Mouse (Mus musculus) left cerebral cortex, postnatal 10 days (tissue): ENCODE measurements around the gene Sp8. TPM values are rescaled to one million over a fixed set of nuclear protein-coding genes. Genes with fewer than 3 reads are reported as not detected.

Experiments used
- DNase-seq, 2 experiments: peaks; one replicate each; pipeline ENCODE4 v3.0.0; 2021 to 2022; ENCODE audit warnings: low spot score in 2 of 2, mixed read lengths in 1 of 2; ENCODE audit errors: extremely low spot score in 1 of 2
- intact Hi-C: fragments of 180-260 bp; cut with DNase I; formaldehyde crosslinking; loops from one replicate; pipeline ENCODE4 v1.15.1; 2025
- total RNA-seq, 2 experiments: library from RNA; stranded (reverse); gene quantifications; 2 replicates each; pipeline ENCODE4 v1.2.3; 2021

The Sp8 gene
- total RNA-seq, 2 experiments from 2014 or later, result 2.5 to 4.0 TPM

DNA sequence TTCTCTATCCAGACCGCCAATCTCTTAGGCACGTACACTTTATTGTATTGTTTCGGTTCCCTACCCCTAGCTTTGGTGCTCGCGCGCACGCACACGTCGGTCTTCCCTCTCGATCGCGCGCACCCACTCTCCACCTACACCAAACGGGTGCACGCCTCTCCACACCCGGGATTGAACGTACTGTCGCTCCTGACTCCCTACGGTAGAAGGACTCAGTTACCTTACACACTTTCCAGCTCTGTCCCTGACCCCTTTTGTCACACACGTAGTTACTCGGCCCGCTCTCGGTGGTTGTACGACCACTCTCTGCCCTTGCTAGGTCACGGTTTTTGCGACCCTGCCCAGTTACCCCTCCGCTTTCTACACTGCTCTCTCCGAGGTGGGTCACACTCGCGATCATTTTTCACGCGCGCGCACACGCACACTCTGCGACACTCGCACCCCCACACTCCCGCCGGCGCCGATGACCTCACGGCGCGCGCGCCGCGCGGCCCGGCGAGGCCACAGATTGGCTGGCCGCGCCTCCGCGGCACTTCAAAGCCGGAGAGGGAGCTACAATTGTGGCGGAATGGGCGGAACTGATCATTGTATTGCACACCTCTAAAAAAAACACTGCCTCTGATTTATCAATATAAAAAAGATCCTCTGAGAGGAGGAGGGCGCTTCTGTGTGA lies 656 bp downstream of the Sp8 start:
- DNase-seq, result peak in 1 of 2 experiments; percentile 47
- intact Hi-C loops, result loop anchor here (10.0 kb wide), 1 partner anchor 182 kb away; no protein-coding TSS in a partner anchor

DNA sequence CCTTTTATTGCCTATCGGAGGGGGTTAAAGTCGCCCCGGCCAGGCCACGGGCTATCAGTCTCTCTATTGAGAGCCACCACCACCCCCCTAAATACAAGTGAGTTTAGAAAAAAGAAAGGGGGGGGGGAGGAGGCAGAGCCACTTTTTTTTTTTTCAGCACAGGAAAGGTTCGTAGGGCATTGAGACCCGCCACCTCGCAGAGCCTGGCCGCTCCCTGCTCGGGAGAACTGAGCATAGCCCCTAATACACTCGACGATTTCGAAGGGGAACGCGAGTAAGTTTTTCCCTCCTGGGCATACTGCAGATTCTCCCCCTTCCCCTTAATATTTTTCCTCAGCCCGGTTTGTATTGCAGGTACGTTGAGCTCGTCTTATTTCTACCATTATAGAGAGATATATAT lies 1.3 kb downstream of the Sp8 start:
- no peak for DNase-seq
- intact Hi-C loops, result loop anchor here (10.0 kb wide), 1 partner anchor 183 kb away; no protein-coding TSS in a partner anchor

DNA sequence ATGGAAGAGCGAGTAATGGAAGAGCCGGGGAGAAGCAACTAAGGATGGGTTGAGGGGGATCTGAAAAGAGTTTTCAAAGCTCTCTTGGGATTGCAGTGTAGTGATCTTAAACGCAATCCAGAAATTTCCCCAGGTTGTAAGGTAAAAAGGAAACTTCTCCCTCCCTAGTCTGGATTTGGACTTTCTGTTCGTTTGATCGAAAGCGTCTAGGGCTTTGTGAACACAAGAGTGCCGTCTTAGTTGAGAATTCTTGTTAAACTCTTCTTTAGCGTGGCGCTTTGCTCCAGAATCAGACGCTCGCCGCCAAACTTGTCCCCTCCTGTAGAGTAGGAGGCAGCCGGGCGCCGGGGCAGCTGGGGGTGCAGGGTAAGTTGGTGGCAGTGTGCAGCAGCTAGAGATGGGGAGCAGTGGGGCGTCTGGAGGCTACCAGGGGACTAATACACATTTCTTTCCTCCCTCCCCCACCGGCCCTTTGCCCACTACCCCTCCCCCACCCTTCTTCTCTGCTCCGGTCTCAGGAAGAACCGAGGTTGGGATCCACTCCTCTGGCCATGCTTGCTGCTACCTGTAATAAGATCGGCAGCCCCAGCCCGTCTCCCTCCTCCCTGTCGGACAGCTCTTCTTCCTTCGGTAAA lies 1.8 kb downstream of the Sp8 start:
- intact Hi-C loops, result loop anchor here (10.0 kb wide), 1 partner anchor 183 kb away; no protein-coding TSS in a partner anchor

DNA sequence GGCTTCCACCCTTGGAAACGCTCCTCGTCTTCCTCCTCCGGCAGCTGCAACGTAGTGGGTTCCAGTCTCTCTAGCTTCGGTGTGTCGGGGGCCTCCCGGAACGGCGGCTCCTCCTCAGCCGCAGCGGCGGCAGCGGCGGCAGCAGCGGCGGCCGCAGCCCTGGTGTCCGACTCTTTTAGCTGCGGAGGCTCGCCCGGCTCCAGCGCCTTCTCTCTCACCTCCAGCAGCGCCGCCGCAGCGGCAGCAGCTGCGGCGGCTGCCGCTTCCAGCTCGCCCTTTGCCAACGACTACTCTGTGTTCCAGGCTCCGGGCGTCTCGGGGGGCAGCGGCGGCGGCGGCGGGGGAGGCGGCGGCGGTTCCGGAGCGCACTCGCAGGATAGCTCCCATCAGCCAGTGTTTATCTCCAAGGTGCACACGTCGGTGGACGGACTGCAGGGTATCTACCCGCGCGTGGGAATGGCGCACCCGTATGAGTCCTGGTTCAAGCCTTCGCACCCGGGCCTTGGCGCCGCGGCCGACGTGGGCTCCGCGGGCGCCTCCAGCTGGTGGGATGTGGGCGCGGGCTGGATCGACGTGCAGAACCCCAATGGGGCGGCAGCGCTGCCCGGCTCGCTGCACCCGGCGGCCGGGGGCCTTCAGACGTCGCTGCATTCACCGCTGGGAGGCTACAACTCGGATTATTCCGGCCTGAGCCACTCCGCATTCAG lies 2.5 kb downstream of the Sp8 start:
- intact Hi-C loops, result loop anchor here (10.0 kb wide), 1 partner anchor 184 kb away; no protein-coding TSS in a partner anchor
- DNase-seq, result no peak

More for the DNA sequence above, 1.8 kb downstream of the Sp8 start:
- DNase-seq, result no peak

DNA sequence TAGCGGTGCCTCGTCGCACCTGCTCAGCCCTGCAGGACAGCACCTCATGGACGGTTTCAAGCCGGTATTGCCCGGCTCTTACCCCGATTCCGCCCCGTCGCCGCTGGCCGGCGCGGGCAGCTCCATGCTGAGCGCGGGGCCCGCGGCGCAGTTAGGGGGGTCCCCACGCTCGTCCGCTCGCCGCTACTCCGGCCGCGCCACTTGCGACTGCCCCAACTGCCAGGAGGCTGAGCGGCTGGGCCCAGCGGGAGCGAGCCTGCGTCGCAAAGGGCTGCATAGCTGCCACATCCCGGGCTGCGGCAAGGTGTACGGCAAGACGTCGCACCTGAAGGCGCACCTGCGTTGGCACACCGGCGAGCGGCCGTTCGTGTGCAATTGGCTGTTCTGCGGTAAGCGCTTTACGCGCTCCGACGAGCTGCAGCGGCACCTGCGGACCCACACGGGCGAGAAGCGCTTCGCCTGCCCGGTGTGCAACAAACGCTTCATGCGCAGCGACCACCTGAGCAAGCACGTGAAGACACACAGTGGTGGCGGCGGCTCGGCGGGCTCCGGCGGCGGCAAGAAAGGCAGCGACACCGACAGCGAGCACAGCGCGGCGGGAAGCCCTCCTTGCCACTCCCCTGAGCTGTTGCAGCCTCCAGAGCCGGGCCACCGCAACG lies 3.2 kb downstream of the Sp8 start:
- DNase-seq, result no peak
- intact Hi-C loops, result loop anchor here (10.0 kb wide), 1 partner anchor 185 kb away; no protein-coding TSS in a partner anchor

DNA sequence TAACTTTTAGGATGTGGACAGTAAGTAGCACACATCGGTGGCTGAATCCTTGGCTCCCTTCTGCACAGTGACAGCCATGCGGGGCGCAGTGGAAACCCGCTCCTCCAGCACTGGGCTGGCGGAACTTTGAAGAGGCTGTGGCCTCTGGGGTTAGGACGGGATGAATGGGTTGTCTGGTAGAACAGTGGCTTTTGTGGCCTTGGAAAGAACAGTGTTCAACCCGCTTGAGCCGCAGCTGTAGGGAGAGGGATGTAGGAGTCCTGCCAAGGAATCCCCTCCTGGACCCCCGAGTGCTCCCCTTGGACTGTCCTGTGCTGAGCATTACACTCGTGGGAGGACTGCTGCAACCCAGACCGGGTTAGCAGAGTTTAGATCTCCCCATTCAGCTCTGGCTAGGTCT lies 3.9 kb downstream of the Sp8 start:
- no peak for DNase-seq
- intact Hi-C loops, result loop anchor here (5.0 to 10.0 kb wide), 5 partner anchors 185 to 1035 kb away; partner anchors contain the start of gene Sp4

DNA sequence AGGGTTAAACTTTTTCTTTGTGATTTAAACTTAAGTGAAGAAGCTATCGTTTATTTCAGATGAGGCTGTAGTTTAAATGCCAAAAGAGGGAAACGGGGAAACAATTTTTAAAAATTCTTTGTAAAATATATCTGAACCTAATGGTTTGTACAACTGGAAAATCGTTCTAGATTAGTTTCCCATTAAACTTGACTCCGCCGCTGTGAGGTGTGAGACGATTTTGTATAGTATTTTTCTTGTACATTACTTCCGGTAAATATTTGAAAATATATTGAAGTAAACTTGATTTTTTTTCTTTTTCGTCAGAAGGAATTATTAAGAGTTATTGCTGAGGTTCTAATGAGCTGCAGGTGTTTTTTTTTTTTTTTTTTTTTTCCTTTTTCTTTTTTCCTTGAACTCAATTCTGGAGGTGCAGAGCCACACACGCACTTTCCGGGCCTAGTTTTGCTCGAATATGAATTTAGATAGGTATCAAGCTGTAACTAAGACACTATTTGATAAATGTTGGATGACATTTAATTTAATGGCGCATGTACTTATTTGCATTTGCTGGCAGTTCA lies 4.8 kb downstream of the Sp8 start:
- DNase-seq, result no peak
- intact Hi-C loops, result loop anchor here (5.0 to 10.0 kb wide), 4 partner anchors 394 to 1036 kb away; partner anchors contain the start of gene Sp4

DNA sequence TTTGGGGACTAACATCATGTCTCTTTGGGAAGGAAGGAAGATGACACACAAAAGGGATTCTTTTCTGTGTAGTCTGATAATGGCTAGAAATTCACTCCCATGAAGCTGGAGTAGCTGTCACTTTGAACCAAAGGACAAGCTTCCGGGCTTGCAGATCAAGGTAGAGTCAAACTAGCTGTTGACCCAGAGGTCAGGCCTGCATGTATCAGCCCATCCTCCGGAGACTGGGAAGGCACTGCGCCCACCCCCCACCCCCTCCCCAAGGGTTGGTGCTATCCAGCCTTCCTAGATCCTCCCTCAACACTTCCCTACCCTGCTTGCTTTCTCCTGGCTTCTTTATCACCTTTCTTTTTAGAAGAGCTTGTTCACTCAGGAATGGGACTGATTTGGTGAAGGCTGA lies 7.2 kb downstream of the Sp8 start:
- no peak for DNase-seq
- intact Hi-C loops, result loop anchor here (2.0 to 10.0 kb wide), 5 partner anchors 15 to 1039 kb away; partner anchors contain the start of gene Sp4

DNA sequence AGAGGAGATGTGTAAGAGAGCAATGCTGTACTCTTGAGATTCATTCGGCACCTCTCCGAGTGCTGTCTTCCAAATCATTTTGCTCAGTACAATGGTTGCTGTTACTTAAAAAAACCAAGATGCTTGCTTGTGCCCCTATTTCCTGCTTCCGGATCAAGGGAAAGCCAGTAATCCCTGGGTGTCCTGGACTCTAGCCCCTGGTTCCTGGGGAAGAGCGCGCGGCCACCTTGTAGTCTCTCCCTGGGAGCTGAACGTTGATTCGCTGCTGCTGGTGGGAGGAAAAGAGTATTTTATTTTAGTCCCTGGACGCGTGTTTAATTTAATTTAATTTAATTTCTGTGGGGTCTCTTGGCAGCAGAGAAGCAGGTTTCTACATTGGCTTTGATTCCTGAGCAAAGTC lies 8.3 kb downstream of the Sp8 start:
- DNase-seq, result no peak
- intact Hi-C loops, result loop anchor here (5.0 to 10.0 kb wide), 4 partner anchors 397 to 1040 kb away; partner anchors contain the start of gene Sp4

DNA sequence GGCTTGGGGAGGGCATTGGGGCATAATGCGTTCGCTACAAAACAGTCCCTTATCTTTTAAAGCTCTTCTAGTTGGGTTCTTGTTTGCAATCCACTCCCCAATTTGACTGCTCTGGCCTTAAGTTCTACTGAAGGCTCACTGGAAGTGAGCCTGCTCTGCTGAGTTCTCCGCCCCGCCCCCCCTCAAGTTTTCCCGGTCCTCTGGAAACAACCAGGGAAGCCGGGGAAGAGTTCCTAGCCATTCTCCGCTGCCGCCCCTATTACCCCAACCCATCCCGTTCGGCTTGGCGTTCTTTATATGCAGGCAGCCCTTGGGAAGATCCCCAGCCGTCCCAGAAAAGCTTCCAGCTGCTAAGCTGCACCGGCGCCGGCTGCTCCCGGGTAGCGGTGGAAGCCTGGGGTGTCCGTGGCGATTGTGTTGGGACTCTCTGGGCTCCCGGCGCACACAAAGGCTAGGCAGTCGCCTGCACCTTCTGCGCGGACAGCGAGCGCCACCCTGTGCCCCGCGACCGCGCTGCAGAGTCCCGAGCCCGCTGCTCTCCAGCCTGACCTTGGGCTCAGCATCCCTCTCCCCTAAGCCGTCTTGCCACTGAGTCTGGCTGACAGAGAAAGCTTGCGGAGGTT lies 8.8 kb downstream of the Sp8 start:
- intact Hi-C loops, result loop anchor here (5.0 to 10.0 kb wide), 4 partner anchors 398 to 1040 kb away; partner anchors contain the start of gene Sp4
- peak; percentile 29 to 68 for DNase-seq

DNA sequence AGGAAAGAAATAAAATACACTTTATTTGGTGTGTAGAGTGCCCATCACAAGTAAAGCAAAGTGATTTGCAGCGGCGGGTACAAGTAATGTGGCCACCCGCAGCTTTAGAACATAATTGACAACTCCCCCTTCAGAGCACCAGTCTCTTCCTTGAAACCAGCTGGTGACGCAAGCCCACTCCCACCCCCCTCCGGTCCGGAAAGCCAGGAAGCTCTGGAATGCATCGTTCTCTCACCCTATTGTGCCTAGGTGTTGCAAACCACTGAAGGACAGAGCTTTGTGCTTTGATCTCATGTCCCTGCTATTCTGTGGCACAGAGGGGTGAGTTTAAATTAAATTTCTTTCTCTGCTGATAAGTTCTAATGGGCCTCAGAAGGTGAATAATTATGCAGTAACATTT lies 10.0 kb downstream of the Sp8 start:
- intact Hi-C loops, result loop anchor here (10.0 kb wide), 3 partner anchors 551 to 1041 kb away; partner anchors contain the start of gene Sp4
- DNase-seq, result no peak

DNA sequence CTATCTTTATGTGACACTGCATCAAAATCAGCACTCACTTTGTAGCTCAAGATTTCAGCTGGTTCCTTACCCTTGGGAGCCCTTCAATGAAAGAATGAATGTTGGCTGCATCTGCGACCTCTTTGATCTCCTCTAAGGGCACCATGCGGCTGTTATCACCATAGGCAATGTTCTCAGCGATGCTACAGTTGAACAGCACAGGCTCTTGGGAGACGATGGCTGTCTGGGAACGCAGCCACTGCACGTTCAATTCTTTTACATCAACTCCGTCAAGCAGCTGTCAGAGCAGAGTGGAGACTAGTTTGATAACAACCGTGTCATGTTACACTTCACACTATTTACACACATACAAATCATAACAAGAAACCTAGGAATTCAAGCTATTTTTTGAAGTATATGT lies 26.5 kb downstream of the Sp8 start:
- intact Hi-C loops, result no loop called here
- no peak for DNase-seq

DNA sequence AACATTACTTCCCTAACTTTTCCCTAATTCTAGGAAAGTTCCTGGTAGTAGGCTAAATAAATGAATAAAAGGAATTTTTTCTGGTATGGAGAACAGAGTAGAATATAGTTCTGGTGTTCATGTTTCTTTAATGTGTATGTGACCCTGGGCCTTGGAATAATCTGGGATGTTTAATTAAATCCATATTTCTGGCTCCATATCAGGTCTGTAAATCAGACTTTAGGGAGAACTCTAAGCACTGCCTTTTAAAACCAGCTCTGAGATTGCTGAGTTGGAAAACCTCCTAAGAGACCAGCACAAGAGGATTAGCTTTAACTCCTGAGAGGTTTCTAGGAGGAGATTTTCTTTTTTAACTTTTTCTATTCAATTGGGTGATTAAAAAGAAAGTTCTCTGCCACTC lies 36.7 kb downstream of the Sp8 start:
- DNase-seq, result no peak
- intact Hi-C loops, result no loop called here

DNA sequence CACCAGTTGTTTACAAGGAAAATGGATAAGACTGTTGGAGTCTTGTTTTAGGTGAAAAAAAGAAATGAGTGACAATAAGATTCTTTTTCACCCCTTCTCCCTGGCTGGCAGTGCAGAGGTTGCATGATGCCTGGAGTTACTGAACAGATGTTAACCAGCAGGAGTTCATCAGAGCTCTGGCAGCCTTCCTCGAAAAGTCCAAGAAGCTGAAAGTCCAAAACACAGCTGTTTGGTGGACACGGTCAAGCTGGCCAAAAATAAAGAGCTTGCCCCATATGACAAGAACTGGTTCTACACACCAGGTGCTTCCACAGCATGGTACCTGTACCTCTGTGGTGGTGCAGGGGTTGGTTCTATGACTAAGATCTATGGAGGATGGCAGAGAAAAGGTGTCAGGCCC lies 41.8 kb downstream of the Sp8 start:
- intact Hi-C loops, result no loop called here

More for the DNA sequence above, 41.8 kb downstream of the Sp8 start:
- no peak for DNase-seq
